Mouse (Mus musculus) retina, embryonic 14.5 days (tissue): ENCODE measurements around the gene Gm21962.

ENCODE experiments used
- DNase-seq: peaks from one replicate; pipeline ENCODE4 v3.0.0-alpha.2; 2015; ENCODE audit warnings: low spot score

Gene Gm21962

DNA sequence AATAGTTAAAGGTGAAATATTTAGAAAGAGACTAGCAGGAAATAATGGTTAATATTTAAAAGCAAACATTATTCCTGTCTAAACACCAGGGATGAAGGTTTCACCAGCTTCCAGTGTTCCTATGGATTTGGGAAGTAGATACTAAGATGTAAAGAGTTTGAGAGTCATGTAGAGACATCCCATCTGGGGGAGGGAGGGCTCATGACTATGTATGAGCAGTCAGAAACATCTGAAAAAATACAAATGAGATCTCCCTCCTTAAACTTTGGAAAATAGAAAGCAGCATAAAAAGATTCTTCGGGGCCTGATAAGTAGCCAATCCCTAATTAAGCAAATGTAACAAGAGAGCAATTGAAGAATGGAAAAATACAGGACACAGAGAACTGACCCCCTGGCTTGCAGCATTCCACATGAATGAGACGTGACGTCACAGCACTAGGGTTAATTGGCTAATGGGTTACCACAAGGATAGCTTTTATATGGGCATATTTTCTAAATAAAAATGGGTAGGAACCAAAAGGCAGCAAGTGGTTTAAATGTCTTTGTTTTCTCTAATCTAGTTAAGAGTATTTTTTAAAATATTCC, 45.3 kb downstream of the Gm21962 start:
- no peak for DNase-seq
